Mouse (Mus musculus) heart, embryonic 13.5 days (tissue): Measurements from ENCODE around the gene Dync1i1. TPM values are rescaled to one million over a fixed set of nuclear protein-coding genes. Genes with fewer than 3 reads are reported as not detected.

Experiments
- ATAC-seq: fragments of 200-750 bp; cut with Nextera tagmentation; 2 replicates; pipeline ENCODE4 v1.8.0; 2017; ENCODE audit warnings: moderate TSS enrichment; ENCODE audit not compliant: insufficient number of reproducible peaks, low FRiP score, low TSS enrichment; ENCODE audit errors: extremely low read depth
- H3K27ac ChIP-seq: fragments of 300-500 bp; sonication (generic); replicated peaks from 2 replicates; pipeline ENCODE4 v1.5.1; 2015; ENCODE audit warnings: moderate library complexity, mild to moderate bottlenecking, inconsistent platforms
- H3K27me3 ChIP-seq: fragments of 300-500 bp; sonication (generic); replicated peaks from 2 replicates; pipeline ENCODE4 v1.6.1; 2015; ENCODE audit warnings: mild to moderate bottlenecking, inconsistent platforms
- H3K36me3 ChIP-seq: fragments of 300-500 bp; sonication (generic); 2 replicates; pipeline ENCODE4 v1.6.1; 2015; ENCODE audit warnings: mild to moderate bottlenecking, inconsistent platforms
- H3K4me1 ChIP-seq: fragments of 300-500 bp; sonication (generic); 2 replicates; pipeline ENCODE4 v1.6.1; 2015; ENCODE audit warnings: inconsistent platforms
- H3K4me2 ChIP-seq: fragments of 300-500 bp; sonication (generic); 2 replicates; pipeline ENCODE4 v1.6.1; 2015; ENCODE audit warnings: inconsistent platforms, mild to moderate bottlenecking, moderate library complexity
- H3K4me3 ChIP-seq: fragments of 300-500 bp; sonication (generic); 2 replicates; pipeline ENCODE4 v1.5.1; 2015; ENCODE audit warnings: moderate library complexity, mild to moderate bottlenecking, inconsistent platforms
- H3K9ac ChIP-seq: fragments of 300-500 bp; sonication (generic); 2 replicates; pipeline ENCODE4 v1.6.1; 2015; ENCODE audit warnings: inconsistent platforms, mild to moderate bottlenecking, moderate library complexity
- H3K9me3 ChIP-seq: fragments of 300-500 bp; sonication (generic); 2 replicates; pipeline ENCODE4 v1.6.1; 2016; ENCODE audit warnings: inconsistent platforms
- WGBS: fragments of 180-500 bp; shearing (Covaris S2); methylation state at CpG from one replicate; pipeline ENCODE4 v1.1.7; 2015; ENCODE audit warnings: mixed read lengths; 5-methylcytosine and 5-hydroxymethylcytosine counted together
- polyA plus RNA-seq: library from polyadenylated mRNA; unstranded; fragments of >200 nt; fragmentation: Nextera tagmentation; extraction: Ambion mirVana; gene quantifications from 2 replicates; pipeline ENCODE4 v1.2.1, GENCODE M21; 2015

Dync1i1 gene
- polyA plus RNA-seq, 1 experiment from 2014 or later, result 3.4 TPM

- Histone ChIP-seq H3K27ac (no peak overlapping the region), H3K9ac (no peak overlapping the region), H3K9me3 (no peaks in the 10 kb centered on the region), H3K4me3 (no peak overlapping the region), H3K36me3 (no peaks in the 10 kb centered on the region), H3K4me1 (peaks cover 9% of the 10 kb centered on the region; the same call in 1 of the 2 replicates), H3K4me2 (no peak overlapping the region), H3K27me3 (no peaks in the 10 kb centered on the region; the same call in 1 of the 2 replicates)
- no peak for ATAC-seq
- WGBS, result 71% methylated on average over 2 of the region's 2 CpGs
These were observed 285.9 kb downstream of the Dync1i1 start for GRCm38 (mm10) chr6:6011364-6011763.

GRCm38 (mm10) chr6:6015616-6016015 lies 290.2 kb downstream of the Dync1i1 start:
- ATAC-seq, result no peak
- Histone ChIP-seq H3K9ac (no peak overlapping the region), H3K36me3 (no peaks in the 10 kb centered on the region), H3K4me3 (peak overlapping the region; percentile 2; the same call in 1 of the 2 replicates), H3K27ac (no peak overlapping the region), H3K4me1 (peaks cover 15% of the 10 kb centered on the region; the same call in 1 of the 2 replicates), H3K9me3 (no peaks in the 10 kb centered on the region), H3K27me3 (no peaks in the 10 kb centered on the region), H3K4me2 (peak overlapping the region; percentile 51)
- WGBS, result 29% methylated on average over 15 of the region's 15 CpGs

GRCm38 (mm10) chr6:6016931-6017330 lies 291.5 kb downstream of the Dync1i1 start:
- Histone ChIP-seq H3K9ac (peak overlapping the region; percentile 19; the same call in 1 of the 2 replicates), H3K9me3 (no peaks in the 10 kb centered on the region), H3K36me3 (no peaks in the 10 kb centered on the region), H3K27me3 (no peaks in the 10 kb centered on the region), H3K27ac (no peak overlapping the region), H3K4me3 (no peak overlapping the region), H3K4me2 (peak overlapping the region; percentile 28), H3K4me1 (peaks cover 15% of the 10 kb centered on the region; the same call in 1 of the 2 replicates)
- WGBS, result 32% methylated on average over 9 of the region's 9 CpGs
- ATAC-seq, result no peak

- H3K4me3 ChIP-seq, result no peak overlapping the region
- H3K9me3 ChIP-seq, result no peaks in the 10 kb centered on the region
- ATAC-seq, result no peak
- no peak overlapping the region for H3K4me2 ChIP-seq
- H3K9ac ChIP-seq, result no peak overlapping the region
- WGBS, result 45% methylated on average over 6 of the region's 6 CpGs
- peaks cover 6% of the 10 kb centered on the region; the same call in 1 of the 2 replicates for H3K4me1 ChIP-seq
- no peaks in the 10 kb centered on the region for H3K27me3 ChIP-seq
- no peaks in the 10 kb centered on the region for H3K36me3 ChIP-seq
- peak overlapping the region; percentile 66 for H3K27ac ChIP-seq
These were observed 298.5 kb downstream of the Dync1i1 start for GRCm38 (mm10) chr6:6023976-6024375.

- Histone ChIP-seq H3K36me3 (no peaks in the 10 kb centered on the region), H3K9me3 (no peaks in the 10 kb centered on the region), H3K4me1 (peaks cover 6% of the 10 kb centered on the region; the same call in 1 of the 2 replicates), H3K27ac (no peak overlapping the region), H3K4me3 (no peak overlapping the region), H3K9ac (no peak overlapping the region), H3K27me3 (no peaks in the 10 kb centered on the region), H3K4me2 (no peak overlapping the region)
- 85% methylated on average over 6 of the region's 6 CpGs for WGBS
- no peak for ATAC-seq
These were observed 302.2 kb downstream of the Dync1i1 start for GRCm38 (mm10) chr6:6027664-6028063.

- H3K4me3 ChIP-seq, result no peak overlapping the region
- no peaks in the 10 kb centered on the region for H3K4me1 ChIP-seq
- H3K9me3 ChIP-seq, result no peaks in the 10 kb centered on the region
- 57% methylated on average over 18 of the region's 18 CpGs for WGBS
- no peak overlapping the region for H3K27ac ChIP-seq
- H3K36me3 ChIP-seq, result peaks cover 21% of the 10 kb centered on the region; the same call in 1 of the 2 replicates
- no peak overlapping the region for H3K9ac ChIP-seq
- no peak for ATAC-seq
- no peak overlapping the region for H3K4me2 ChIP-seq
- H3K27me3 ChIP-seq, result no peaks in the 10 kb centered on the region
These were observed 313.5 kb downstream of the Dync1i1 start for GRCm38 (mm10) chr6:6038773-6039550.

- H3K9ac ChIP-seq, result no peak overlapping the region
- 60% methylated on average over 12 of the region's 12 CpGs for WGBS
- peaks cover 21% of the 10 kb centered on the region for H3K36me3 ChIP-seq
- H3K4me2 ChIP-seq, result no peak overlapping the region
- peaks cover 4% of the 10 kb centered on the region; the same call in 1 of the 2 replicates for H3K4me1 ChIP-seq
- H3K27ac ChIP-seq, result no peak overlapping the region
- no peaks in the 10 kb centered on the region; the same call in 1 of the 2 replicates for H3K9me3 ChIP-seq
- H3K4me3 ChIP-seq, result no peak overlapping the region
- ATAC-seq, result no peak
- no peaks in the 10 kb centered on the region for H3K27me3 ChIP-seq
These were observed 321.4 kb downstream of the Dync1i1 start for GRCm38 (mm10) chr6:6046729-6047424.

- H3K27me3 ChIP-seq, result no peaks in the 10 kb centered on the region
- H3K9ac ChIP-seq, result no peak overlapping the region
These were observed 327.3 kb downstream of the Dync1i1 start for GRCm38 (mm10) chr6:6052696-6053095.

GRCm38 (mm10) chr6:6053946-6054345 lies 328.5 kb downstream of the Dync1i1 start:
- Histone ChIP-seq H3K27ac (no peak overlapping the region), H3K36me3 (peaks cover 13% of the 10 kb centered on the region), H3K4me3 (no peak overlapping the region), H3K9ac (no peak overlapping the region), H3K4me1 (peaks cover 23% of the 10 kb centered on the region), H3K27me3 (no peaks in the 10 kb centered on the region), H3K9me3 (no peaks in the 10 kb centered on the region; the same call in 1 of the 2 replicates), H3K4me2 (no peak overlapping the region)
- no peak for ATAC-seq
- WGBS, result 79% methylated on average over 3 of the region's 3 CpGs

More at GRCm38 (mm10) chr6:6052696-6053095, 327.3 kb downstream of the Dync1i1 start:
- Histone ChIP-seq H3K36me3 (peaks cover 13% of the 10 kb centered on the region), H3K4me3 (no peak overlapping the region), H3K9me3 (no peaks in the 10 kb centered on the region; the same call in 1 of the 2 replicates), H3K27ac (no peak overlapping the region), H3K4me1 (peaks cover 23% of the 10 kb centered on the region), H3K4me2 (no peak overlapping the region)
- ATAC-seq, result no peak
- 50% methylated on average over 11 of the region's 11 CpGs for WGBS

GRCm38 (mm10) chr6:6058548-6058947 lies 333.1 kb downstream of the Dync1i1 start:
- 64% methylated on average over 3 of the region's 3 CpGs for WGBS
- Histone ChIP-seq H3K27ac (no peak overlapping the region), H3K4me3 (no peak overlapping the region), H3K4me1 (peaks cover 23% of the 10 kb centered on the region), H3K36me3 (no peaks in the 10 kb centered on the region), H3K9ac (no peak overlapping the region), H3K4me2 (no peak overlapping the region), H3K9me3 (no peaks in the 10 kb centered on the region), H3K27me3 (no peaks in the 10 kb centered on the region)
- no peak for ATAC-seq

- Histone ChIP-seq H3K9ac (no peak overlapping the region), H3K27ac (no peak overlapping the region), H3K9me3 (no peaks in the 10 kb centered on the region), H3K4me3 (no peak overlapping the region), H3K27me3 (no peaks in the 10 kb centered on the region), H3K4me1 (peaks cover 40% of the 10 kb centered on the region), H3K4me2 (no peak overlapping the region), H3K36me3 (peaks cover 9% of the 10 kb centered on the region; the same call in 1 of the 2 replicates)
- no peak for ATAC-seq
- 50% methylated on average over 6 of the region's 6 CpGs for WGBS
These were observed 341.8 kb downstream of the Dync1i1 start for GRCm38 (mm10) chr6:6067201-6067600.
